Mouse (Mus musculus) kidney, adult 11 months (tissue): ENCODE data around the gene Vamp3.

Source experiments
- DNase-seq: peaks from one replicate; pipeline ENCODE4 v3.0.0; 2022

Gene Vamp3

GRCm38 (mm10) chr4:151057347-151058321 is at the start of gene Vamp3:
Gene Vamp3, minus strand, starts transcription at chr4:151057963.
- peak; percentile 97 for DNase-seq

- DNase-seq: no peak
These were observed 48.7 kb upstream of the Vamp3 start for GRCm38 (mm10) chr4:151106468-151106867.

DNA sequence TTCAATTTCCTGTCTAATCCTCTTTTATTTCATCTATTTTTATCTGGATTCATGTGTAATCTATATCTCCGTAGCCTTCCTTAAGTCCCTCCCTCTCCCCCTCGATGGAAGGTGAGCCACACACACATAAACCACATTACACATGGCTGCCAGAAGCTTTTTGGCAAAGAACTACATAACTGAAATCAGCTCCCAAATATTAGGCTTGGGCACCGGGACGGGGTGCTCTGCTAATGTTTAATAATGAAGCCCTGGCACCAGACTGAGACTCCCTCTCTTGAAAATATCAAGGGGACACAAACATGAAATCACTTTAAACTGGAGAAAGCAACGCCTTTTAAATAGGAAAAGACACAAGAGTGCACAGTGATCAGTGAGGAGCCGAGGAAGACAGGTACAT is 48.1 kb upstream of the Vamp3 start:
- no peak for DNase-seq

- DNase-seq: no peak
These were observed 46.4 kb upstream of the Vamp3 start for GRCm38 (mm10) chr4:151104147-151104546.

DNA sequence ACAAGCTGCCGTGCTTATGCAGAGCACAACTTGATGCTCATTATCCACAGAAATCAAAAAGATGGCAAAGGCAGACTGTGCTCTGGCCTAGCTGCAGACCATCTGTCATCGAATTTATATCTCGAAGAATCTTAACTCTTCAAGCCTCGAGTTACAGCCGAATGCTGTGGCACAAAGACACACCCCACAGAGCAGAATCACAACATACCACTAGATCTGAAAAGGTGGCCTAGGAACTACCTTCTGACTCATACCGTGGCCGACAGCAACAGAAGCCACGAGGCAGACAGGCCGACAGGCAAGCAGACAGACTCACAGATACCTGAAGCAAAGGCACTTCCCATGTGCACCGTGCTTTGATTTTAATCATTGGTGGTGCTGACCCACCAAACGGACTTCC is 45.9 kb upstream of the Vamp3 start:
- DNase-seq: no peak

- no peak for DNase-seq
These were observed 39.3 kb upstream of the Vamp3 start for GRCm38 (mm10) chr4:151097104-151097438.

- no peak for DNase-seq
These were observed 38.8 kb upstream of the Vamp3 start for GRCm38 (mm10) chr4:151096334-151097103.

DNA sequence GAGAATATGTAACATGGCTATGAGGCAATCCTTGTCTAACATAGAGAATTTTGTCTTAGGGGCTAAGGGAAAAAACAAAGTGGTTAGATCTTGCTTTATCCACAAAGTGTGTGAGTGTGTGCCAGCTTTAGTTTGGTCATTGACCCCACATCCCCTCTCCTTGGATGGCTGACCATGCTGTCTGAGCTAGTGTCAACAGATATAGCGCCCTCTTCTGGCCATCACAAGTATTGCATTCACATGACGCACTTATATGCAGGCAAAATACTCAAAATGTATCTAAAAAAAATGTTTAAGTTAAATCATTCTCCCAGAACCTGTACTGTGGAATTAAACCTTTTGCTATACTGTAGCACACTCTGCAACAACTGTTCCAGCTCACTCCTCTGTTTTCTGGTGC is 37.4 kb upstream of the Vamp3 start:
- peak; percentile 47 for DNase-seq

- DNase-seq: no peak
These were observed 31.5 kb upstream of the Vamp3 start, which contains the start of gene Gm13090 for GRCm38 (mm10) chr4:151089270-151089669. Gene Gm13090, plus strand, starts transcription at chr4:151089570.

DNA sequence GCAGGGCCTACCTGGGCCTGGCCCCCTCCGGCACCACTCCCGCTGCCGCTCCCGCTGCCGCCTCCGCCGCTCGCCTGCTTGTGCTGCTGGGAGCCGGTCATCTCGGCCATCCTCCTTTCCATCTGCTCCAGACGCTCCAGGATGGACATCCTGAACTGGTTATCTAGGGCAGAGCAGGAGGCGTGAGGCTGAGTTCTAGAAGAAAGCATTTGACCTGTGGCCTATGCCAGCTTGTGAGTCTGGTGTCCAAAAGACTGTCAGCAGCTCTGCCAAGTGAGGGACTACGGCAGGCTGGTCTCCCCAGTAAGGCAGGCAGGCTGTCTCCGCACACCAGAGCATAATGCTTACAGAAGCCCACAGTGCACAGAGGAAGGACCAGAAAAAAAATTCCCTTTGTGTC is 31.1 kb upstream of the Vamp3 start:
- DNase-seq: no peak

DNA sequence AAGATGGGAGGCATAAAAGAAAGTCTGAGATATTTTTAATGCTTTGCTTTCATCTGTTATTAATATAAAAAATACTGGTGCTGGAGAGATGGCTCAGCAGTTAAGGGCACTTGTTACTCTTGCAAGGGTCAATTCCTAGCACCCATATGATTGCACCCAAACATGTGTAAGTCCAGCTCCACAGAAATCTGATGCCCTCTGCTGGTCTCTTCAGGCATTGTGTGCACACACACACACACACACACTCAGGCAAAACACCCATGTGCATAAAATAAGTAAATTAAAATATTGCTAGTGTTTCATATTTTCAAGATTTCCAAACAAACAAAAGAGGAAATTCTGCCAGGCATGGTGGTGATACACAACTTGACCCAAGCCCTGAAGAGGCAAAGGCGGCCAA is 29.6 kb upstream of the Vamp3 start:
- DNase-seq: no peak

GRCm38 (mm10) chr4:151083027-151083426 is 25.3 kb upstream of the Vamp3 start:
- DNase-seq: no peak

DNA sequence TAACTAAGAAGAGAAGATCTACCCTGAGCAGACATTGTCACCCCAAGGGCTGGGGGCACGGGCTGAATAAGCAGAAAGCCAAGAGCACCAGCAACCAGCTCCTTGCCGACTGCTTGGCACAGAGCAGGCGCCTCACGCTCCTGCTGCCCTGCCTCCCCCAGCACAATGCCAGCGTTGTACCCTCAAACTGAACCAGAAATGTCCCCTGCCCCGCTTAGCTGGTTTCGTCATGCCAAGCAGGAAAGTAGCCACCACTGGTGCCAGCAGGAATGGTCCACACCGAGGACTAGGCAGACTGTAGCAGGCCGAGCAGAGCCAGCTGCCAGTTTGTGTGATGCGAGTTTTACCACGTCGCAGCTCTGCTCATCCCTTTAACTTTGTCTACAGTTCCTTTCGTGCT is 24.2 kb upstream of the Vamp3 start:
- DNase-seq: no peak

DNA sequence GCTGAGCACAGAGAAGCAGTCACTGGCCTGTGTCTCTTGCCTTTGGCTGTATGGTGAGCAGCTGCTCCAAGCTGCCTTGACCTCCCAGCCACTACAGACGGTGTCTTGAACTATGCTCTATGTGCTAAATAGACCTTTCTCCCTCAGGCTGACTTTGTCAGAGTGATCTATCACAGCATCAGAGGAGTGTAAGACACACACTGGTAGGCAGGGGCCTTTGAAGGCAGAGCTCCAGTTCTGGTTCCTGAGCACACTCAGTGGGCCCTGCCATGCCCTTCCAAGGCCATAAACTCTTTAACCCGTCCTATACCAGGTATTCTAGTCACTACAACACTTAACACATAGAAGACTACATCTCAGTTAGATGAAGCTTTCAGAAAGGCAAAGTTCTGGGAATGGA is 23.6 kb upstream of the Vamp3 start:
- DNase-seq: no peak

GRCm38 (mm10) chr4:151074817-151075216 is 17.1 kb upstream of the Vamp3 start:
- no peak for DNase-seq

- peak; percentile 45 for DNase-seq
These were observed 15.5 kb upstream of the Vamp3 start for GRCm38 (mm10) chr4:151073108-151073744.

- no peak for DNase-seq
These were observed 13.2 kb upstream of the Vamp3 start for GRCm38 (mm10) chr4:151070962-151071361.

- DNase-seq: no peak
These were observed 11.0 kb upstream of the Vamp3 start for GRCm38 (mm10) chr4:151068751-151069150.

DNA sequence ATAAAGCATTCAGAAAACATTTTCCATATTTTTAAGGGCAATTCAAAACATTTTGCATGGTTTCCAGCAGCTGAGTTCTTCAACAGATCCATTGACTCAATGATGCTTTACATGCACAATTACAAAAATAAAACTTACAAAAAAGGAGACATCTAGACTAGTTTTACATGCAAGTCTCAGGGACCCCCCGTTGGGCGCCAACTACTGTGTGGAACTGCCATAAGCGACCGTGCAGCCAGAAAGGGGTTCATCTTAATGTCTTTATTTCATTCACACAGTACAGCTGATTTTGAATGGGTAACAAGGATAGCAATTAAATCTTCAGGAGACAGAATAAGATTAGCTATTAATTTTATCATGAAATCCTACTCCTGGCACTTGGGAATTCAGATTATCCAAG is 1.8 kb upstream of the Vamp3 start:
- DNase-seq: no peak

DNA sequence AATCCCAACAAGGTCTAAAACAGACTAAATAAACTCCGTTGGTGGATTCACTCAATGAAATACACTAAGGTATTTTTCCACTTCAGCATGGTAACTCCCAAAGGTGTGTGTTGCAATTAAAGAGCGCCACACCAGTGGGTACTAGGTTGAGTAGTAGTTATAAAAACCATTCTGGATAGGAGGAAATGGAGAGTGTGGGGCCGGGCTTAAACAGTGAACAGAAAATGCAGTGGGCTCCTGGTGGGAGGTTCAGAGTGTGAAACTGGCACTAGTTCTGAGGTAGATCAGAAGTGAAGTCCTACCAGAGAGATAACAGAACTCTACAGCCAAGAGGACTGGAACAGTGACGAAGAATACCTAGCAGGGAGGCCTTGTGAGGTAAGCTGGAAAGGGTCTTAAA is 871 bp upstream of the Vamp3 start:
- no peak for DNase-seq

DNA sequence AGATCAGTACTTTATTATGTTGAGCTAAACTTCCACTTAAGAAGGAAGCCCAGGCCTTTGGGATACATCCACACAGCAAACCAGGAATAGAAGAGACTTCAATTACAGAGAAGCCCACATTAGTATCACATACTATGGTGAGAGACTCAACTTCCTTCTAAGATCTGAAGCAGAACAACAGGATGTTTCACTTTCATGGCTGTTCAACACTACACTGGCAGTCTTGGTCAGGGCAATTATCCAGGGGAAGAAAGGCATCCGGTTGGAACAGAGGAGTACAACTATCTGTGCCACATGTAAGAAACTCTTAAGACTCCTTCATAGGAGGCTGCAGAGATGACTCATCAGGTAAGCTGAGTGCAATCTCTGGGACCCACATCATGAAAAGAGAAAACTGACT is 6.6 kb downstream of the Vamp3 start:
- no peak for DNase-seq

GRCm38 (mm10) chr4:151046524-151046923 is 11.2 kb downstream of the Vamp3 start:
- DNase-seq: no peak

- no peak for DNase-seq
These were observed 12.7 kb downstream of the Vamp3 start for GRCm38 (mm10) chr4:151044944-151045570.
